Mouse (Mus musculus): ENCODE results near the gene Nfia.

The Nfia gene

DNA sequence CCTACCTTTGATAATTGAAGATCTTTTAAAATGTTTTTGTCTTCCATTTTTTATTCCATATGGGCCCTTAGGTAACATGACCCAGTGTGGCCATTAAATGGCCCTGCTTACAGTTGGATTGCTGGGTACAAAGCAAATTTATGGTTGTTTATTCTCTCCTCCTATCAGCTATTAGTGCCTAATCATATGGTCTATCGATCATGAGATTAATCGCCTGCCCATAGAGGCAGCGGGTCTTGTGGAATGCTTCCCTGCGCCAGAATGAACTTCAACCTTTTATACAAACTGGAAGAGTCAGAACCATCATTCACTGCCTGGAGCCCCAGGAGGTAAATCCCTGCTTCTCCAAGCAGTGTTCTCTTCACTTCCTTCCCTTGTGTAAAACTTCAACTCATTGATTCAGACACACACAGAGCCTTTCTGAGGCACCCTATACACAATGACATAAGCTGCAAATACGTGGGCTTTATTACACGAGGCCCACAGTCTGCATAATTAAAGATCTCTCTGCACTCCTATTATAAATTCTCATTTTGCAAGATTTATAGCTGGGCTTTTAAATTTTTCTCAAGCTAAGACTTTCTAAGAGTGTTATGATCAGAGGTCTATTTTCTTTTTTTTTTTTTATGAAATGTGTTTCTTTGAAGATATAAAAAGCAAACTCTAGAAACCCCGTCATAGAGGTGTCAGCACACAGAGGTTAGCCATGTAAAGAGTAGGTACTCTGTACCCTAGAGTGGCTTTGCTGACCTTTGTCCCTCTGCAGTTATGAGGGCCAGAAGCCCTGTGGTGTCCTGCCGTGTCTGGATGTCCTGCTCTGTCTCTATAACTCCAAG is 67.9 kb downstream of the Nfia start:
- DNase-seq: peak; percentile 76

DNA sequence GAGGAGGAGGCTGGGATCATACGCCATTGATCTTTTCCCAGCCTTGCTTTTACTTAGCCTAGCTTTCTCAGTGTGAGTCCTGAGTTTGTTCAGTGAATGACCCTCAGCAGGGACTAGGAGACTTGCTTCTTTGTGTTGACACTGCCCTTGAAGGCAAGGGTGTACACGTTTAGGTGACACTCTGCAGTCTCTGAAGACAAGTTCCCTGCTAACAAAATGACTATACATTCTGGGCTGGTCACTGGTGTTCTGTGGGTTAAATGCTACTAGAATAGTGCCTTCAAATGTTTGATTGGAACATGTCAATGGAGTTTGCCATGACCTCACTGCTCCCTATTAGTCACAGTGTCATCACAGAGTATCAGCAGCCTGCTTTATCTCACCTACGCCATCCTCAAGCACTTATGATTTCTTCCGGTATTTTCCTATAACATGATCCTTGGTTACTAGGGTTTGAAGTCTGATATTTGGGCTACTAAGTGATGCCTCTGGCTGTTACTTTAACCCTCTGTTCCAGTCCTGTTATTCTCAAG is 68.6 kb downstream of the Nfia start:
- DNase-seq: peak; percentile 80

DNA sequence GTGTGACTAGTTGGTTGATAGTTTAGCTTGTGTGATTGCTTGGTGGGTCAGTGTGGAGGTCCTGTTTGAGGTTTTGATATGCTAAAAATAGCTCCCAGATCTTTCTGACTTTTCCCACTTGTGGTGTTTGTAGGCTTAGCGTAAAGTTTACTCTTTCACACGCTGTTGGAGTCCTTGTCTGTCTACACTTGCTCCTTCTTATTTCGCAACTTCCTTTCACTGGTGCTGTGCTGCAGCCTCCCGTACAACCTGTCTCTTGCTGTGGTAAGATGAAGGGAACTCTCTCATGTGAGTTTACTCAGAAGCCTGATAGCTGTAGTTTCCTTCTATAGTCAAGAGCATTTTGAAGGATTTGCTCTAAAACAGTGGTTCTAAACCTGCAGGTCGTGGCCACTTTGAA is 69.2 kb downstream of the Nfia start:
- peak; percentile 88 for DNase-seq

DNA sequence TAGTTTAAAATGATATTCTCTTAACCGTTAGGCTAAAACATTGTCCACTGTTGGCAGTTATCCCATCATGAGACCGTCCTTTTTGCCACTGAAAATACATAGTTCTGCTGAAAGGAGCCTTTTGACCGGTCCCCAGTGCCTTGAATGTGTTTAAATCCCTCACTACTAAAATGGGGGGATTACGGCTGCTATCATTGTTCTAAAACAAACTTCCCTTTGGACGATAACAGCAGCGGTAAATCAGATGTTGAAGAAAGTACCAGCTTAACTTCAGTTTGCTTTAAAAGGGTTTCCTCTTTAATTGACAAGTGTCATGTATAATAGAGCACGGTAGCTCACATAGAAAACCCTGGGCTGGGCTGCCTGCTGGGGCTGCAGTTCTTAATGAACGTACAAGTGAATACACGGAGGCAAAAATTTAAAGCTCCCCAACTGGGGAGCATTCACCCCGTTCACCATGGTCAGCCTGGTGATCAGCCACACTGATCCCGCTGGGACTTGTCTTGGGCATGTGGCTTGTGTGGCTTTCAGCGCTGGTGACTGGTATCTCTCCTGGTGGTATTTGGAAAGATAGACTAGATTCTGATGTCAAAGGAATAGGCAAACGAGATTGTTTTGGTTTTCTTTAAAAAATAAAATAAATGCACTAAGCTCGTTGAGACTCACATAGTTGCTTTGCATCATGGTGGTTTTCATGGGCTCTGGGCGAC is 71.6 kb downstream of the Nfia start:
- DNase-seq: peak; percentile 91

DNA sequence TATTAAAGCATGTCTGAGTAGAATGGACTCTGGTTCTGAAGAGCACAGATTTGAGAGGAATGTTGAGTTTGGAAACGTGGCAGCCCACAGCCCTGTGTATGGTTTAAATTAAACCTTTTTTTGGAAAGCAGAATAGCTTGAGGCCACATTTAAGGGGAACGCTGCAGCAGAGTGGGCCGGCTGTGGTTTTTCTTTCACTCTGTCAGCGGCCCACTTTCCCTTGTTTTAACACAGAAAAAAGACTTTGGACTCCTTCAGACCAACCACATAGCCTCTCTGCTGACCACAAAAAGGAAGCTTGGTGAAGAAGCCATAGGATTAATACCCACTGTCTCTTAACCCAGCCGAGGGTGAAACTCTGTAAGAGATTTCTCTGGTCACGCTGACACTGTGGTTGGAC is 72.4 kb downstream of the Nfia start:
- DNase-seq: peak; percentile 88

DNA sequence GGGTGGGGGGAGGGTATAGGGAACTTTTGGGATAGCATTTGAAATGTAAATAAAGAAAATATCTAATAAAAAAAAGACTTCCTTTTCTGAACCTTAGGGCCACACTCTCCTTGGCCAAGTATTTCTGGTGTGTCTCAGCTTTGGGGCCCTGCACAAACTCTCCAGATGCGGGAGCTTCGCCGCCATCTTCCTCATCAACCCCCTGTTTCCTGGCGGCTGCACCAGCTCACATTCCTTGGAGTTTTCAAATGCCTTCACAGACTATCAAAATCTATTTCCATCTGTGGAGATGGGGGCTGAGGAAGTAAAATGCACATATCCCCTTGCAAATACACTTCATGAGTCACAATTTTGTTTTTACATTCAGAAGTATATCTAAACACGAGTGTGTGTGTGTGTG is 75.1 kb downstream of the Nfia start:
- peak; percentile 75 for DNase-seq

DNA sequence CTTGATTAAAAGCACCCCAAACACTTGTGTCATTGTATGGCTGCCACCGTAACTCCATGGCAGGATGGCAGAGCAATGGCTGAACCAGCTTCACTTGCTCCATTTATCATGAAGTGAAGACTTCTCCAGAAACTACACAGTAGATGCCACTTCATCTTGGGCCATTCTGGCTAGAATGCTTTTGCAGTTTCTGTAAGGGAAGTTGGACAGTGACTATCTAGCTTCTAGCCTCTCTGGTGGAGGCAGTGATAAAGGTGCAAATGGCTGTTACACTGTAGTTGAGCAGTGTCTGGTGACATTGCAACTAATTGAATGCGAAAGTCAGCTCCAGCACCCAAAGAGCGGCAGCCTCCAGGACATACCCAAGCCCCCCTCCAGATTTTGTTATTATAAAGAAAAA is 78.5 kb downstream of the Nfia start:
- DNase-seq: peak; percentile 74

DNA sequence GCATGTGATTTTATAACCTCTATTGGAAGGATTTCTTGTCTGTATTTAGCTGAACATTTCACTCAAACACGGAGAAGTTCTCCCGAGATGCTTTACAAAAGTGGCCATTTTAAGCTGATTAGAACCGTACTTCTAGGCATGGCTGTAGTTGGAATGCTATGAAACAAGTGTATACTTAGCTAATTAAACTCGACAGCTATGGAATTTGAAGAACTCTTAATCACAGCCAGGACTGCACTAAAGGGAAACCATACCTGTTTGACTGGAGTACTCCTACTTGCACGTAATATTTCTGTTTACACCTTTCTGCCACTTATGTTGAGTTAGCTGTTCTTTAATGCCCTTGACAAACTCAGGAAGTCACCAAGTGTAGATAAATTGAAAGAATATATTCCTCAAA is 79.2 kb downstream of the Nfia start:
- DNase-seq: peak; percentile 3

DNA sequence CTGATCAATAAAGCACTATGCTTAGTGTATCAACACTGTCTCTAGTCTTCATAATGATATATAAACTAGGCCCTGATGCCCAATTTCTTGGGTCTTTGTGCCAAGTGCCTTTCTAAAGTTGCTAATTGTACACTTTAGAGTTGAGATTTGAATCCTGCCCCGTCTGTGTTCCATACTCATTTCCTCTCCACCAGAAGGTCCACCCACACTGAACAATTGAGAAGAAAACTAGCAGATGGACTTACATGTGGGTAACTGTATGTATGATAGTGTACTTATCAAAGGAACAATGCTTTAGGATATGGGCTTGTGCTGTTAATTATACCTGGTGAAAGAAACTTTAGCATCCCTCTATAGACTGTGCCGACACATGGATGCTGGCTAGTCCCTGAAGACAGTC is 80.1 kb downstream of the Nfia start:
- DNase-seq: peak; percentile 33

DNA sequence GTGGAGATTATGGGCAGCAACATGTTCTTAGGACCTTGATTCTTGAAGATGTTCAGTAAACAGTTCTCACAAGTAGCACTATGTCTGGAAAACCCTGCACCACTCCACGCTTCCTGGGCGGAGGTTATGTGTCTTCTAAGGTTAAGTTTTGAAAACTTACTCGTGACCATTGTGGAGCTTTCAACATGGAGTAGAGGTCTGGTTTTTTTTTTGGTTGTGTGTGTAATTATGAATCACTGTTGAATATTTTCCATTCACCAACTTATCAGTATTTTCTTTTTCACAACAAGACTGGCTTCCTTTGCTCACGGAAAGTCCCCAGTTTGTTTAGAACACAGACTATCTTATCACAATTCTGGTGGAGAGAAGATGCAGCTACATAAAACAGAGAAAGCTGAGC is 82.2 kb downstream of the Nfia start:
- DNase-seq: peak; percentile 89

DNA sequence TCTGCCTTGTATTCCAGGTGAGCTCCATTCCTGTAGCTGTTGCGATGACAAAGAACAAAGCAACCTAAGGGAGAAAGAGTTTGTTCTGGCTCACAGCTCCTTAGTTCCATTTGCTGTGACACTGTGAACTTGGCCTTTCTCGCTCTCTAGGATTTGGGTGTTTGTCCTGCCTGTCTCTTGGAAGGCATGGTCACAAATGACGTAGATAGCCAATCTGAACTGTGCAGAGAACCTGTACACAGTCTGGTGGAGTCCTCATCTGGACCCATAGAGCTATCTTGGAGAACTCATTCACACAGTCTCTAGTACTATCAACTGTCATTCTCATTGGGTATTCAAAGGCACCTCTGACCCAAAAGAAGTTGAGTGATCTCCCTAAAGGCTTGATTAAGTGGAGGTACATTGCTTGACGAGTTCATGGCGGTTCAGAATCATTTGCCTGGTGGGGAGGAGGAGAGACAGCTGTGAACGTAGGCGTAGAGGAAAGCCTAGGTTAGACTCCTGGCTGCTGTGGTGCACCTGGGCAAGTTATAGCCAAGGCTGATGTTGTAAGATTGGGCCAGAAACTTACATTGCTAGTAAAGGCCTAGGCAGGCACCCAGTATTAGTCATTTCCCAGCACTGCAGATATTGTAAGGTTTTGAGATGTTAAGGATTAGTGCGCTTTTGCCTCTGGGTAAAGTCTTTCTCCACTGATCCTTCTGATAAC is 83.3 kb downstream of the Nfia start:
- DNase-seq: peak; percentile 85

DNA sequence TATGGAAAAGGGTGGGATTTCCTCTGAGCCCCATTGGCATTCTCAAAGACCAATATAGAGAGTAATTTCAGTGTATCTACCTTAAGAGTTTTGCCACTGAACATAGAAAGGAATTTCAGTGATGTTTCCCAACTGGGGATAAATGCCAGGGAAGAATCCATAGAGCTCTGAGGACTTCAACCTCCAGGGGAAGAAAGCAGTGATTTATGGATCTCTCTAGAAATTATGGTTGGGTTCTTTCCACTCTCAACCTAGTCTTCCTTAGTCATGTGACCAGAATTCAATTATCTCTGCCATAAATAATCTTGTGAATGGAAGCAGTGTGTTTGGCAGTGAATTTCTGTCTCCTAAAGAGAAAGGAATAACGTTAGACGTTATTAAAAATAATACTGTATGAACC is 85.0 kb downstream of the Nfia start:
- no peak for DNase-seq

DNA sequence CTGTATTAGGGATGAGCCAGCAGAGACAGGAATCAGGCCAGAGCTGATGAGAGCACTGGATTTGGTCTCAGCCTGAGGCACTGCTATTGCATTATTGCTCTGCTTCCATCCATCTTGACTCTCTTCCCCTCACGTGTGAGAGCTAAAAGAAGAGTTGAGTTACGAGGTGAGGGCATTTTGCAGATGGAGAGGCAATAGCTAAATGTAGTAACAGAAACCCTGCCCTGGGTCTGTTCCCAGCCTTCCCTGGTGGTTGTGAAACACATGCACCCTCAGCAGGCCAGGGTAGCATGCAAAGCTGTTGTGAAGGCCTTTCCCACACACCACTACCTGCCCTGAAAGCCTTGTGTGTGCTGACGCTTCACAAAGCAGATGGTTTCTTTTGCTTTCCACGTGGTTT is 86.9 kb downstream of the Nfia start:
- peak; percentile 95 for DNase-seq

DNA sequence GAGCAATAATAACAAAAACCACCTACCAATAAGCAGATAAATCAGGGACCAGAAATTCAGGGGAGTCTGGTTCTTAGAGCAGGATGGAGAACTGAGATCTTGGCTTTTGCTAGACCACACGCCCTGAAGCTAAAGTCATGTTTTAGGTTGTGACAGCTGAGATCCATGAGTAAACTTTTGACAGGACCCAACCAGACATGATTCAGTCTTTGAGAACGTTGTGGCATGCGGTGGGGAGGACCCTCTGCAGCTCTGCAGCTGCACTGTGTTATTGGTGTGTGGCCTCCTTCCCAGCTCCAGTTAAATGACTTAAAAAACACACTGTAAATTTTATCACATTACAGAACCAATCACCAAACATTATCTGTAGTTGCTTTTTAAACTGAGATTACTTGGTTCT is 87.8 kb downstream of the Nfia start:
- peak; percentile 92 for DNase-seq

DNA sequence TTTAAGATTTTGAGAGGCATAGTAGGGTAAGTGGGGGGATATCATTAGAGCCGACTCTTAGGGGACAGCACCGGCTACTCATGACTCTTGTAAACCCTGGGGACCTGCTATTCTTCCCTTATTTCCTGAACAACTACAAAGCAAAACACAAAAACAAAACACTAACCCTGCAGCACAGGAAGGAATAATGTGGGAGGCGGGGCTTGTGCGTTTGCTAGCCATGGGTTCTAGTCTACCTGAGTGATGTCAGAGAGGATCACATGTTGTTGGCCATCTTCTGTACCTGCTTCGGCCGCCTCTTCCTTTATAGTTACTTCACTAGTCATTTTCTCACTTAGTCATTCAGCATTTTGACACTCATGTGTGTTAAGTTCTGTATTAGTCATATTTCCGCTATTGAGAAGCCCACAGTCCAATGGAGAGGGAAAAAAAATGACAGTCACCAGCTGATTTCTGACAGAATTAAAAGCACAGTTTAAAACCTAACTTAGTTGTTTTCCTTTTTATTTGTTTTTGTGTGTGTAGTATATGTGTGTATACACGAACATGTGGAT is 88.3 kb downstream of the Nfia start:
- DNase-seq: peak; percentile 88

DNA sequence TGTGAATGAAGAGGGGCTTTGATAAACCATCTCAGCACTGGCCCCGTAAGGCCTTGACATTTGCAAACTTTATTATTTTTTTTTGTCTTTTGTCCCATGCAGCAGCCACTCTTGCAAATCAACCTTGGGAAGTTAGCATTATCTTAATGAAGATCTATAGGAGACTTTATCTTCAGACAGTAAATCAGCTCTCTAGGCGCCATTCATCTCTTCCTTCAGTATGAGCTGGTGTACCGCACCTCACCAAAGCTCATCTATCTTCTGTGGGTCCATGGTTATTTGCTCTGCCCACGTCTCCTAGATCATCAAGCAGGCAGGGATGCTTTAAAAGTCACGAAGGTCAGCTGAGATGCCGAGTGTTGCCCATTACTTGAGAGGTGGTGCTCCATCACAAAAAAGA is 89.8 kb downstream of the Nfia start:
- DNase-seq: peak; percentile 74

DNA sequence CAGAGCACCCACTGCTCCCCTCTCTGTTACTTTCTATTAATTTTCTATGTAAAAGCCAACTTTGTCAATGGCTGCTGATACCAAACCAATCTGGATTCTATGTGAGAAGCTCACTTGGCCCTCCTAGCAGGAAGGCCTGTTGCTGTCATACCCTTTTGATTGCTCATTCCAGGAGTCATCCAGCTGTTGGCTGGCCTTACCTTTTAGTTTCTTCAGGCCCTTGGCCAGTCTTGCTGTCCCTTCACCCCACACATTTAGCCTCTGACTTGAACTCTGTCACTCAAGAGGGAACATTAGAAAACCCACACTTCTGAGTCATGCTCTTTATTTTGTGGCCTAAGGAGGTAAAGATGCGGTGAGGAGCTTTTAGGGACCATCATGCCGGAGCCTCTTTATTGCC is 91.7 kb downstream of the Nfia start:
- peak; percentile 78 for DNase-seq

DNA sequence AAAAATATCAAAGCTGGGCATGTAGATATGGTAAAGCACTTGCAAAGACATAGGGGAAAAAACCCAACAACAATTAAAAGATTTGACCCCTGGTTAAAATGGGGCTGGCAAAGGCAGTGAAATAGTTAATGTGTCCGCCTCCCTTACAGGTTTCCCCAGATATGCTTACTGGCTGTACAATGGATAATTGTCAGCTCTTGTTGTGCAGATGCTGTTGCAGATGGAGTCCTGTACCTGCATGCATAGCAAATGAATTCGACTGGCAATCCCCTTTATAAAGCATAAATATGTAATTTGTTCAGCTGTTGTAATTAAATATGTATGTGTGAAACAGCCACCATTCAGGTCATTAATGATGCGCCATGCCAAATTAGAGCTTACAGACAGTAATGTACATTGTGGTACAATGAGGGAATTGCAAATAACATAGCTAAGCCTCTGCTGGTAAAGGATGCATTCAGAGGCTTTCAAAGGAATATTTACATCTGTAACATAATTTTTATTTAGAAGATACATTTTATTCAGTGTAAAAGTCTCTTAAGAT is 92.9 kb downstream of the Nfia start:
- DNase-seq: peak; percentile 42

DNA sequence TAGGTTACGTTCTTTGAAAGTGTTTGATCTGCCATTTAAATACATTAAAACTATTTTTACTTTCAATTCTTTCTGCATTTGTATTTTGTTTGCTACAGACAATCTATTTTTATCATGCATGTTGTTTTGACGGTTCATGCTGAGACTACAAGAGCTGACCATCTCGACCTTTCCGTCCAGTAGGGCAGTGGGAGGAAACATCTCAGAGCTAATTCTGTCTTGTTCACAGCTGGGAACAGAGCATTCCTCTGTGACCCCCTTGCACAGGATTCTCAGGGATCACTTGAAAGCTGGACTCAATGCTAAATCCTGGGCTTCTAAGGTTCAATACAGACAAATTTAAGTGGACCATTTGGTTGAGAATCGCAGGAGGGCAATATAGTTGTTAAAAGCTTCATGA is 93.9 kb downstream of the Nfia start:
- peak; percentile 94 for DNase-seq

DNA sequence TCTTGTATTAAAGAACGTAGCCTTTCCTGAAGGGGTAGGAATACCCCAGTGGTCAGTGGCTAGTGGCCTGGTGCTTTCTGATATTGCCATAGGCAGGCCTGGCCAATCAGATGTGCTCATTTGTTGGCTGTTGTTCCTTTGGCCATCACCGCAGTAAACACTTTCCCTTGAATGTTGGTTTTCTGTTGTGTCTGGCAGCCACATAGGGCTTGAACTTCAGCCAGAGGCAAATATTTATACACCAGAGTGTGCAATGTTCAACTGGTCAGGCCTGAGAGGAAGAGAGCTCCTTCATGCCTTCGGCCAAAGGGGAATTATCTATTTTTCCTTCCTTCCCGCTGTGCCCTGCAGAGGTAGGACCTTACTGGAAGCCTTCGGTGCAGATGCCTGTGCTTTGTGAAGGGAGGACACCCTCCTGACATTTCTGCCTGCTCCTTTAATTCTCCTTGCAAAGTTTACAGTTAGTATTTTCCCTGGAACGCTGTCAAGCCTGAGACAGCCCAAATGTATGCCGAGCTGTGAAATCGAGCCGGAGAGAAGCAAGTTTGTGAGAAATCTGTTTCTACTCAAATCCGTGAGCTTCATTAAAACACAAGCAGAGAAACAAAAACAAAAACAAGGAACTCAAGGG is 95.9 kb downstream of the Nfia start:
- DNase-seq: peak; percentile 98

DNA sequence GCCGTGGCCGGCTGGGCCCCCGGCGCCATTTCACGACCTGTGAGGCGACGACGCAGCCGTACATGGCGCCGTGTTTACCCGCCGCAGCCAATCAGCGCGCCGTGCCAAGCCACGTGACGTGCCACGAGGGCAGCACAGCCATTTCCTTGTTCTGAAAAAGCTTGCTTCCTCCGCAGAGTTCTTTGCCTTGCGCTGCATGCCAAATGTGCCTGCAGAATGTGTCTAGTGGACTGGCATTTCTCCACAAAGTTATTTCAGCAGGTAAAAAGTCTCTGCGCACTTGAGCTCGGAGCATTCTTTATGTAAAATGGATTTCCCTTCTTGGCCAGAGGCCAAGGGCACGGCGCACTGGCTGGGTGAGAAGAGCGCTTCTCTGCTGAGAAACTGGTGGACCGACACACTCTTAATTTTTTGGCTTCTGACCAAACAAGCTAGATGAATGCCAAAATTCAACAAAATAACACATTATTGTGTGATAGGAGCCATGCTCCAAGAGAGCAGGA is 96.5 kb downstream of the Nfia start:
- peak; percentile 100 for DNase-seq

DNA sequence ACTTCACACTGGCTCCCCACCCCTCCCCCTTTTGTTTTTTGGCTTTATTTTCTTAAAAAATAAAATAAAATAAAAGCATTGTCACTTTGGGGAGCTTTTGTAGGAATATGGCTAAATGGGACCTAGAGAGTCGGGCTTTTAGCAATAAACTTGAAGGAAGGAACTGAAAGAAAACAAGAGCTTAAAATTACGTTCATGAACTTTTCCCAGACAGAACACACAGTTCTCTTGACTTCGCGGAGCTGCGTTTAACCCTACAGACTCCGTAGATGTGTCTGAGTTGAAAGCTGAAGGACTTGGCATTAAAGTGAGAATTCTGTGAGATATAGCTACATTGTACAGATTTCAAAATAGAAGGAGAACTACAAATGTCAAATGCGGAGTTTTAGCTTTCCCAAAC is 96.9 kb downstream of the Nfia start:
- DNase-seq: peak; percentile 87
